Mouse (Mus musculus) hindbrain, embryonic 12.5 days (tissue): ENCODE measurements around the gene Aldh8a1. TPM values are rescaled to one million over a fixed set of nuclear protein-coding genes. Genes with fewer than 3 reads are reported as not detected.

Experiments
- ATAC-seq: fragments of 200-750 bp; cut with Nextera tagmentation; 2 replicates; pipeline ENCODE4 v1.8.0; 2017; ENCODE audit warnings: moderate TSS enrichment; ENCODE audit not compliant: low FRiP score
- H3K27ac ChIP-seq: fragments of 300-500 bp; sonication (generic); 2 replicates; pipeline ENCODE4 v1.5.1; 2016; ENCODE audit warnings: mild to moderate bottlenecking
- H3K27me3 ChIP-seq: fragments of 300-500 bp; sonication (generic); 2 replicates; pipeline ENCODE4 v1.6.1; 2016; ENCODE audit warnings: mild to moderate bottlenecking
- H3K36me3 ChIP-seq: fragments of 300-500 bp; sonication (generic); 2 replicates; pipeline ENCODE4 v1.6.1; 2016; ENCODE audit warnings: mild to moderate bottlenecking
- H3K4me1 ChIP-seq: fragments of 300-500 bp; sonication (generic); 2 replicates; pipeline ENCODE4 v1.6.1; 2016
- H3K4me2 ChIP-seq: fragments of 300-500 bp; sonication (generic); replicated peaks from 2 replicates; pipeline ENCODE4 v1.6.1; 2016; ENCODE audit warnings: mild to moderate bottlenecking
- H3K4me3 ChIP-seq: fragments of 300-500 bp; sonication (generic); 2 replicates; pipeline ENCODE4 v1.5.1; 2016; ENCODE audit warnings: mild to moderate bottlenecking
- H3K9ac ChIP-seq: fragments of 300-500 bp; sonication (generic); 2 replicates; pipeline ENCODE4 v1.6.1; 2016; ENCODE audit warnings: mild to moderate bottlenecking, moderate library complexity
- H3K9me3 ChIP-seq: fragments of 300-500 bp; sonication (generic); replicated peaks from 2 replicates; pipeline ENCODE4 v1.6.1; 2016; ENCODE audit warnings: mild to moderate bottlenecking
- WGBS: fragments of 180-500 bp; shearing (Covaris S2); methylation state at CpG from one replicate; pipeline ENCODE4 v1.1.7; 2016; 5-methylcytosine and 5-hydroxymethylcytosine counted together
- polyA plus RNA-seq: library from polyadenylated mRNA; unstranded; fragments of >200 nt; fragmentation: Nextera tagmentation; extraction: Ambion mirVana; gene quantifications from 2 replicates; pipeline ENCODE4 v1.2.1, GENCODE M21; 2016

The Aldh8a1 gene
- 0.12 TPM in 1 of 2 replicates, not detected in the other for polyA plus RNA-seq

DNA sequence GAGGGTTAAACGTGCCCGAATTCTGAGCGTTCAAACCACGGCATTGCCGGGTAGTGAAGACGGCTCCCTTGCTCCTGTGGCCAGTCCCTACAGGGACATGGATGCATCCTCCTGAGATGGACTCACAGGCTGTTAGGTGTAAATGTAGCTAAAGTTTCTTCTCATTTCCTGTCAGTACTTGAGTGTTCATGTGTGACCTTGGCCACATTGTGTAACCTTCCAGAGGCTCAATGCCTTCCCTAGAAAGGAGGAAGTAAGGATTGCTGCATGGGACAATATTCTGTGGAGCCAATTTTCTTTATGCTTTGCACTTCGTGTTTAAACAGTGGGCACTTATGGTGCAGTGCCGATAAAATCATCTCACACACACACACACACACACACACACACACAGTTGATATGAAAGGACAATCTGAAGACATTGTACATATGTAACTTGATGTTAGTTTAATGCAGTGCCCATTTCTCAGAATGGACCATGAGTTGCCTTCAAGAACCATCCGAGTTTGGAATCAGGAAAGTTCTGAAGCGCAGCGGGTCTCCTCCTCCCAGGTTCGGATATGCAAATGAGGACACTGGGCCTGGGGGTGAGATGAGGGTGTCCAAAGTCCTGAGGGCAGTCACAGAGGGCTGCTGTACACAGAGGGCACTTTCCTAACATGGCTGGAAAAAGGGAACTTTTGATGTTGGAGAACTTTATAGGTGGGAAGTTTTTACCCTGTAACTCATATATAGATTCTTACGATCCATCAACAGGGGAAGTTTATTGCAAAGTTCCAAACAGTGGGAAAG, at the start of gene Aldh8a1:
Aldh8a1 (plus strand) TSS at position 610 of the 792 bp plus-strand sequence.
- Histone ChIP-seq H3K4me3 (no peak within 1 kb of the TSS), H3K27me3 (no peaks in the 10 kb centered on the region), H3K9ac (no peak within 1 kb of the TSS), H3K36me3 (no peaks in the 10 kb centered on the region), H3K27ac (no peak within 1 kb of the TSS), H3K4me1 (no peaks in the 10 kb centered on the region), H3K9me3 (no peaks in the 10 kb centered on the region), H3K4me2 (no peak within 1 kb of the TSS)
- no peak for ATAC-seq
- 91% methylated on average over 13 of the region's 13 CpGs for WGBS

GRCm38 (mm10) chr10:21327605-21328135, 49.4 kb upstream of the Aldh8a1 start:
- H3K36me3 ChIP-seq, result peaks cover 17% of the 10 kb centered on the region; the same call in 1 of the 2 replicates
- no peaks in the 10 kb centered on the region for H3K9me3 ChIP-seq
- no peak overlapping the region for H3K9ac ChIP-seq
- 88% methylated on average over 7 of the region's 7 CpGs for WGBS
- H3K27me3 ChIP-seq, result no peaks in the 10 kb centered on the region
- no peak for ATAC-seq
- no peak overlapping the region for H3K4me3 ChIP-seq
- no peaks in the 10 kb centered on the region for H3K4me1 ChIP-seq
- no peak overlapping the region for H3K27ac ChIP-seq
- no peak overlapping the region for H3K4me2 ChIP-seq

- peaks cover 47% of the 10 kb centered on the region for H3K36me3 ChIP-seq
- H3K27me3 ChIP-seq, result no peaks in the 10 kb centered on the region
- no peak overlapping the region for H3K27ac ChIP-seq
- no peak overlapping the region for H3K4me2 ChIP-seq
- H3K4me3 ChIP-seq, result no peak overlapping the region
- H3K9me3 ChIP-seq, result no peaks in the 10 kb centered on the region; the same call in 1 of the 2 replicates
- 84% methylated on average over 7 of the region's 7 CpGs for WGBS
- H3K9ac ChIP-seq, result no peak overlapping the region
- ATAC-seq, result no peak
- no peaks in the 10 kb centered on the region for H3K4me1 ChIP-seq
These were observed 42.6 kb upstream of the Aldh8a1 start for GRCm38 (mm10) chr10:21334349-21335105.

DNA sequence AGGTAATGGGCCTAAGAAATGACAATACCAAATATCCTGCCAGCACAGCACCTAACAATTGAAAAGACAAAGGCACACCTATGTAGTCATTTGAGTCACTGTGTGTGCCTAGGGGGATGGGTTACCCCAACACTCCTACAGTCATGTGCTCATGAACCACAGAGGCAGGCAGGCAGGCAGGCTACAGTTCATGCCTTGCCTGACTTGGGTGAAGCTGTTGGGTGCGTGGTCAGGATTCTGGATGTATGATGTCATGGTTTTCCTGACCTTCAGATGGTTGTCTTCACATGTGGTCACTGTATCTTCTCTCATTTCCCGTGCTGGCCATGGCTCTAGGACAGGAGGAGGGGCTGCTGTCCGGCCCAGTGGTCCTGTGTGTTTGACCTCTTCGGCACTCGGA, 41.6 kb upstream of the Aldh8a1 start:
- Histone ChIP-seq H3K9ac (no peak overlapping the region), H3K4me3 (no peak overlapping the region), H3K4me1 (no peaks in the 10 kb centered on the region), H3K27me3 (no peaks in the 10 kb centered on the region), H3K4me2 (no peak overlapping the region), H3K27ac (no peak overlapping the region), H3K9me3 (no peaks in the 10 kb centered on the region; the same call in 1 of the 2 replicates), H3K36me3 (peaks cover 48% of the 10 kb centered on the region)
- no peak for ATAC-seq
- WGBS, result 93% methylated on average over 5 of the region's 5 CpGs

- WGBS, result 64% methylated on average over 2 of the region's 2 CpGs
- Histone ChIP-seq H3K36me3 (peaks cover 47% of the 10 kb centered on the region), H3K9ac (no peak overlapping the region), H3K4me1 (no peaks in the 10 kb centered on the region), H3K27ac (no peak overlapping the region), H3K9me3 (no peaks in the 10 kb centered on the region; the same call in 1 of the 2 replicates), H3K4me2 (no peak overlapping the region), H3K4me3 (no peak overlapping the region), H3K27me3 (no peaks in the 10 kb centered on the region)
- no peak for ATAC-seq
These were observed 39.9 kb upstream of the Aldh8a1 start for GRCm38 (mm10) chr10:21337191-21337590.

- Histone ChIP-seq H3K27ac (no peak overlapping the region), H3K4me1 (no peaks in the 10 kb centered on the region), H3K36me3 (peaks cover 45% of the 10 kb centered on the region), H3K4me2 (no peak overlapping the region), H3K9me3 (no peaks in the 10 kb centered on the region; the same call in 1 of the 2 replicates), H3K27me3 (no peaks in the 10 kb centered on the region), H3K4me3 (no peak overlapping the region), H3K9ac (no peak overlapping the region)
- 78% methylated on average over 14 of the region's 14 CpGs for WGBS
- no peak for ATAC-seq
These were observed 35.4 kb upstream of the Aldh8a1 start for GRCm38 (mm10) chr10:21341706-21342105.

GRCm38 (mm10) chr10:21342331-21343005, 34.6 kb upstream of the Aldh8a1 start:
- no peaks in the 10 kb centered on the region for H3K9me3 ChIP-seq
- no peak overlapping the region for H3K27ac ChIP-seq
- peaks cover 46% of the 10 kb centered on the region for H3K36me3 ChIP-seq
- WGBS, result 90% methylated on average over 11 of the region's 11 CpGs
- no peaks in the 10 kb centered on the region for H3K4me1 ChIP-seq
- H3K4me2 ChIP-seq, result no peak overlapping the region
- H3K27me3 ChIP-seq, result no peaks in the 10 kb centered on the region
- H3K9ac ChIP-seq, result no peak overlapping the region
- no peak overlapping the region for H3K4me3 ChIP-seq
- no peak for ATAC-seq

GRCm38 (mm10) chr10:21347332-21347731, 29.8 kb upstream of the Aldh8a1 start:
- no peak for ATAC-seq
- H3K27me3 ChIP-seq, result no peaks in the 10 kb centered on the region
- no peaks in the 10 kb centered on the region for H3K4me1 ChIP-seq
- WGBS, result 95% methylated on average over 4 of the region's 4 CpGs
- H3K27ac ChIP-seq, result no peak overlapping the region
- H3K9me3 ChIP-seq, result no peaks in the 10 kb centered on the region
- H3K4me2 ChIP-seq, result no peak overlapping the region
- peaks cover 39% of the 10 kb centered on the region for H3K36me3 ChIP-seq
- no peak overlapping the region for H3K9ac ChIP-seq
- H3K4me3 ChIP-seq, result no peak overlapping the region

GRCm38 (mm10) chr10:21349449-21349848, 27.6 kb upstream of the Aldh8a1 start:
- Histone ChIP-seq H3K4me3 (no peak overlapping the region), H3K27ac (no peak overlapping the region), H3K4me1 (no peaks in the 10 kb centered on the region), H3K27me3 (no peaks in the 10 kb centered on the region), H3K9ac (no peak overlapping the region), H3K36me3 (peaks cover 55% of the 10 kb centered on the region), H3K9me3 (no peaks in the 10 kb centered on the region), H3K4me2 (no peak overlapping the region)
- no peak for ATAC-seq
- WGBS, result 91% methylated on average over 5 of the region's 5 CpGs

- no peak for ATAC-seq
- WGBS, result 98% methylated on average over 2 of the region's 2 CpGs
- Histone ChIP-seq H3K4me3 (no peak overlapping the region), H3K9ac (no peak overlapping the region), H3K27me3 (no peaks in the 10 kb centered on the region), H3K9me3 (no peaks in the 10 kb centered on the region), H3K27ac (no peak overlapping the region), H3K36me3 (peaks cover 54% of the 10 kb centered on the region), H3K4me1 (no peaks in the 10 kb centered on the region), H3K4me2 (no peak overlapping the region)
These were observed 27.1 kb upstream of the Aldh8a1 start for GRCm38 (mm10) chr10:21349946-21350345.

DNA sequence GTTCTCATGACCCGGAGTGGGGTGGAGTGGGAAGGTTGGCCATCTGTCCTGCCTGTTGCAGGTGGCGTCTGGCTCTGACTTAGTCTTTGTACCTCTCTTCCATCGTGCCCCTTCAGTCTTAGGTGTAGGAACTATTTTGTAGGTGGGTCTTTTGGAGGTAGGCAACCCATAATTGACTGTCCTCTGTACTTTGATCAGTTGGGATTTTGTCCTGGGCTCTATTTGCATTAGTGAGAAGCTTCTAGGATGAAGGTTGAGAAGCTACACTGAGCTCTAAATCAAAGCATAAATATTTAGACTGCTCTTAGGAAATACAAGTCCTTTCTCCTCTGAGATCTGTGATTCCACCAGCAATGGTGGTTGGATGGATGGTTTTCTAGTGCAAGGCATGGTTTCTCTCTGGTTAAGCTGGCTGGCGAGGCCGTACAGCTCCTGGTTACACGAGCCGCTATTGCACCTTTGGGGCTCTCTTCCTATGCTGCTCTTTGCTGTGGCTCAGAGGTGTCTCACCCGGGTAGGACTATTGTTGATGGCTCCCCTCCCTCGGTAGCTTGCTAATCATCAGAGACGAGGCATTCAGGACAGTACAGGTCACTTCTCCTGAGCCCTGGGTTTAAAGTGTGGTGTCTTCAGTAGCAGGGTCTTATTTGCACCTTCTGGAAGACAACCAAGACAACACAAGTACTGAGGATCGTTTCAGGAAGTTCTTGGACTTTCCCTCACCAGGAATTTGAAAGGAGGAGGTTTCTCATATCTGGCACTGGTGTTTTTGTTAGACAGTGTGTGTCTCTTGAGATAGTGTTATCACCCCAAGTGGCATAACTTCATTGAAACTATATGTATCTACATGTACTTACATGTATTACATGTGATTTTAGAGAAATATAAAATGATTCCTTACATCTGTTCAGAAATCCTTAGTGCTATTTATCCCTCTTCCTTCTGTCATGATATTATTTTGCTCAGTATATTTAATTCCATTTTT, 26.3 kb upstream of the Aldh8a1 start:
- H3K9ac ChIP-seq, result no peak overlapping the region
- no peak overlapping the region for H3K27ac ChIP-seq
- no peak overlapping the region for H3K4me3 ChIP-seq
- no peaks in the 10 kb centered on the region for H3K27me3 ChIP-seq
- H3K36me3 ChIP-seq, result peaks cover 49% of the 10 kb centered on the region
- ATAC-seq, result no peak
- no peaks in the 10 kb centered on the region for H3K9me3 ChIP-seq
- no peak overlapping the region for H3K4me2 ChIP-seq
- H3K4me1 ChIP-seq, result no peaks in the 10 kb centered on the region
- 92% methylated on average over 11 of the region's 11 CpGs for WGBS
